Mouse (Mus musculus) cerebellum, postnatal 10 days (tissue): ENCODE results near the gene Gli3.

Source experiments
- DNase-seq, 2 experiments: peaks; one replicate each; pipeline ENCODE4 v3.0.0; 2021; ENCODE audit warnings: mixed read lengths in 2 of 2

The Gli3 gene

DNA sequence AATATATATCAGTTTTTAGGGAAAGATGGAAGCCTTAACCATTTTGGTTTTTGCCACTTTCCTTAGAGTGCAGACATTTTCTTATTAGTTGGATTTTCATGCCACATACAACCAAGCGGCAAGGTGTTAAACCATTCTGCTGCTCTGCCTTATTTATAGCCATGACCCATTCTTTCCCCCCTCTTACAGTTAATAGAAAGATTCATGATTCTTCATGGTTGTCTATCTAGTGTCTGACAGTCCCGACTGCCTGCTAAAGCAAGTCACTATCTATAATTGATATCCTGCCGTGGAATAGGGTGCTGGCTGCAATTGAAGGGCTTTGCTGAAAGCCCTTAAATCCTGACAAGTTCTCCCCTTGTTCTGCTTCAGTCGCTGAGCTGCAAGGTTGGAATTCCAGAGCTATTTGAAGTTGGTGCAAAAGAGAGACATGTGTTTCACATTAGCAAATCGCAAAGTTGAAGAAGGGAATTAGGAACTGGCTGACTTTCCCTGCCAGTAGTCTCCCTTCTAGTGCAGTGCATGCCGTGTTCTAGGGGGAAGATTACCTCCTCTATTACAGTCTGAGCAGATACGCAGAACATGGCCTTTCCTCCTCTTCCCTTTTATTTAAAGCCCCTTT, 201.7 kb downstream of the Gli3 start:
- DNase-seq = no peak

DNA sequence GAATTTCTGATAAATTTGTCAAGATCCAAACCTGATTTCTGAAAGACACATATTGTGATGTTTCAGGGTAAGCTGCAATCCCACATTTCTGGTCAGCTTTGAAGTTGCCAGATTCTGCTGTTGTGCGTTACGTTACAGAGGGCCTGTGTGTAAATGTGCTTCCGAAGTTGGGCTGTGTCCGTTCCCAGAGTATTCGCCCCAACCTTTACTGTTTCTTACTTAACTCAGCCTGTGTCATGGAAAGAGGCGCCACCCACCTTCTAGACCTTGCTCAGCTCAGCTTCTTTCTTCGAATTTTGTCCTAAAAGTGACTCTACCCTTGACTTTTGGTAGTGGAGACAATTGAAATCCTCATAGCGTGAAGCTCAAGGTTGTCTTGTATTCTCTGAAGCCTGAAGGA, 202.5 kb downstream of the Gli3 start:
- DNase-seq = no peak

DNA sequence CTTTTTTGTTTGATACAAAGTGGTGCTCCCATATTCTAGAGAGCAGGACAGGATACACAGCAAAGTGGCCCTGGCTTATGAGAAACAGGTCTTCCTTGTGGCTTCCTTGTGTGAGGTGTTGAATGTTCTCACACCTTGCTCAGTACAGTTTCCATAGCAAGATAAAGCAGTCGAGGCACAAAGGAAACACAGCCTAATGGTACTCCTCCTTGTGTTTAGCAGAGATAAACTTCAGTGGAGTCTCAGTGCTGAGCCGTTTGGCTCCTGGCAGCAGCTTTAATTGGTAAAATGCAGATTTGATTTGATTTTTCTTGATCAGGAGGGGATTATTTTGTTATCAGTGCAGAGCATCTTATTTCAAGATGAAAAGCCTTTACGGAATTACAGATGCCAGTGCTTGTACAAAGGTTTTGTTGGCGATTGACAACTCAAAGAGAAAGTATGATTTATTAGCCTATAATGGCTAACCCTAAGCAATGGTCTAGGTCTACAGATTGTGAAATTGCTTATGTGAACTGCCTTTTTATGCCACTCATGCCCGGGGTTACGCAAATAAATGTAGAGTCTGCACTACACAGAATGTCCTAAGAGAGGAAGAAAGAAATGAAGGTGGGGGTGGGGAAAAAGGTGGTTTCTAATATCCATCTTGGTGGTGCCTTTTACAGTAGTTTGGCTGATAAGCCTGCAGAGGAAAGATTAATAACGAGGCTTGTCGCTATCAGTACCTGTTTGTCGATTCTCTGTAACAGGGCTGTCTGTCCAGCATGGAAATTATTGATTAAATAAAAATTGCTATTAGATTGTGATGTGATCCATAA, 207.3 kb downstream of the Gli3 start:
- no peak for DNase-seq

DNA sequence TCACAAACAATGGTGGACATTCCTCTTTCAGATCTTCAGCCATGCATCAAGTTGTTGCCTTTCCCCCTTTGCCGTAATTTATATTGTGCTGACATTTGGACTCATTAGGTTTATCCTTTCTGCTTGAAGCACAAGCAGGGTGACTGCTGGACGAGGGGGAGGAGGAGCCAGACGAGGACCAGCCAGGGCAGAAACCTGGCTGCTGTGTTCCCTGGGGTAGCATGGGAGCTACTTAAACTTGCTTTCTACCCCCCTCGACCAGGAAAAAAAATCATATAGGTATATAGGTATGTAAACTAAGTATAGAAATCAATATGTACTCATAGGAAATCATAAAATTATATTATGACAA, 207.9 kb downstream of the Gli3 start:
- DNase-seq = no peak

DNA sequence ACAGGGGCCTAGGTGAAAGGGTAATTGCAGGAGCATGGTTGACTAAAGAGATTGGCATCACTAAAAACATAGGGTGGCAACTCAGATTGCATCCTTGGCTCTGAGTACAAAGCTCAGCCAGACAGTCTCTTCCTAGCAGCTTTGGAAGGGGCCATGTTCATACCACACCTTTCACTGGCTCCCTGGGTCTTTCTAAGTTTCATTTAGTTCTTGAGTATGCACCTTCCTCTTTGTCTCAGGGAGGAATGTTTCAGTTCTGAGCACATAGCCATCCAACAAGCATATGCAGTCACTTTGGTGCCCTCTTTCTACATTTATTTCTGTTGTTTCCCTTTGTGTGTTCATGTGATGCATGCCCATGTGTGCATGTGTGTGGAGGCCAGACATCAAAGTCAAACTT, 212.4 kb downstream of the Gli3 start:
- DNase-seq = no peak

DNA sequence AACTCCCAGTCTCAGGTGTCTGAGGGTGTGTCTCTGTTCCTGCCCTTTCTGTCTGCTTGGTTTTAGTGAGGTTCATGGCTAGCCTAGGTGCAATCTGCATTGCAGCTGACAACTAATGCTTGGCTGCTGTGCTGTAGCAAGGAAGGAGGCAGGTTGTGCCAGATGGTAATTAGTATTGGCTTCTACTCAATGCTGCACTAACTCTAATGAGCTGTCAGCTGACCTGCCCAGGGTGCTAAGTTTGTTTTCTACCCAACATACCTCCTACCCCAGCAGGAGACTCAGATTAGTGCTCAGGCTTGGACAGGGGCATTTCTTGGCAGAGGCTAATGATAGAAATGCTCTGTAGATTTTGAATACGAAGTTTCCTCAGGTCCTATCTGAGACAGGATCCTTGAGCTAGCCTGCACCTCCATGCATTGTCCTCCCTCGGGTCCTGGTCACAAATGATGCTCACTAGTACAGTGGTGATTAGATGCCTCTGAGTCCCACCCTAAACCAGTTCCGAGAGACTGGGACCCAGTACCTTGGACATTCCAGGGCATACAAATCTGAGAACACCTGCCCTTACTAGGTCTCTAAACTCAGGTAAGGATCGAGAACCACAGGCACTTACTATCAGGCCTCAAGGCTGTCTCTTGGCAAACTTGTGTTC, 214.2 kb downstream of the Gli3 start:
- no peak for DNase-seq

DNA sequence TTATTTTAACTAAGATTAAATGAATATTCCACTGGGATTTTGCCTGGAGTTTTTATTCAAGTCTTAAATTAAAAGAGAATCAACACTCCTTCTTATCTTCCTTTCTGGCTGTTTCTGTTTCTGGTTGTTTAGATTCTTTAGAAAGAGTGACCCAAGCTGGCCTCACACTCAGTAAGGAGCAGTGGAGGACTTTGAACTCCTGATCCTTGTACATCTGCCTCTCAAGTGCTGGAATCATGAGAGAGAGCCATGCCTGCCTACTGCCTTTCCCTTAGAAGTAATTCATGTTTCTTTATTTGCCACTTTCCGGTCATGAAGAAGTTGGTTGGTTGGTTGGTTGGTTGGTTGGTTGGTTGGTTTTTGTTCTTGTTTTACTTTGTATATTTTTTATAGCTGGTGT, 218.5 kb downstream of the Gli3 start:
- no peak for DNase-seq

DNA sequence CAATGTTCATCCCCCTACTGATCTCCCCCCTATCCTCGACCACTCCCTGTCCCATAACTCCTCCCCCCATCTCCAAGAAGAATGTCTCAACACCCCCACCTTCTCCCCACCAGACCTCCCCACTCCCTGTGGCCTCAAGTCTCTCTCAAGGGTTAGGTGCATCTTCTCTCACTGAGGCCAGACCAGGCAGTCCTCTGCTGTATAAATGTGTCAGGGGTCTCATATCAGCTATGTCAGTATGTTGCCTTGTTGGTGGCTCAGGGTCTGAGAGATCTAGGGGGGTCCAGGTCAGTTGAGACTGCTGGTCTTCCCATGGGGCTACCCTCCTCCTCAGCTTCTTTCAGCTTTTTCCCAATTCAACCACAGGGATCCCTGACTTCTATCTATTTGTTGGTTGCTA, 220.0 kb downstream of the Gli3 start:
- no peak for DNase-seq

DNA sequence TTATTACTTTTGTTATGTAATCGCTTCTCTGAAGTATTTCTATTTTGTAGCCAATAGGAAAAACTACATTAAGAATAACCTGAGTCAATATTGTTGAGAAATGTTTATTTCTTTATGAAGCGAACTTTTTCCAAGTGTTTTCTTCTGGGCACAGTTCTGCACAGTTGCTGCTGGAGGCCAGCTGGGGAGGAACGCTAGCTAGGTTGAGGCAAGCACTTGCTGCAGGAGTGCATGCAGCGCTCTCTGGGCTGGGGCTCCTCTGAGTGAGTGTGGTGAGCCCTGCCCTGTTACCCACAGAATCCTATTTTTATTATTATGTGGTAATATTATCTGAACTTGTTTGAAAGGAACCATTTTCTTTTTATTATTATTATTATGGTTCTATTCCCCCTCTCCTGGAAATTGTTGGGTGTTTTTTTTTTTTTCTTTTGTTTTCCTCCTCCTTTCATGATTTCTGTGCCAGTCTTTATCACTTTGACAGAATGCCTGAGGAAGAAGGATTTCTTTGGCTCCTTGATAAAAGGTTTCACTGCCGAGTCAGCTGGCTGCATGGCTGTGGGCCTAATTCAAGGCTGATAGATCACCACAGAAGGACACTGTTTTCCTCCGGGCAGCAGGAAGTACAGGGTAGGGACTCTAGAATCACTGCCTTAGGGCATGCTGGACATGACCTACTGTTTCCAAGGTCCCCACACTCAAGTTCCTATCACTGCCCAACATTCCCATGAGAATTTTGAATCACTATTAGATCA, 225.2 kb downstream of the Gli3 start:
- peak; percentile 6 to 14 for DNase-seq

DNA sequence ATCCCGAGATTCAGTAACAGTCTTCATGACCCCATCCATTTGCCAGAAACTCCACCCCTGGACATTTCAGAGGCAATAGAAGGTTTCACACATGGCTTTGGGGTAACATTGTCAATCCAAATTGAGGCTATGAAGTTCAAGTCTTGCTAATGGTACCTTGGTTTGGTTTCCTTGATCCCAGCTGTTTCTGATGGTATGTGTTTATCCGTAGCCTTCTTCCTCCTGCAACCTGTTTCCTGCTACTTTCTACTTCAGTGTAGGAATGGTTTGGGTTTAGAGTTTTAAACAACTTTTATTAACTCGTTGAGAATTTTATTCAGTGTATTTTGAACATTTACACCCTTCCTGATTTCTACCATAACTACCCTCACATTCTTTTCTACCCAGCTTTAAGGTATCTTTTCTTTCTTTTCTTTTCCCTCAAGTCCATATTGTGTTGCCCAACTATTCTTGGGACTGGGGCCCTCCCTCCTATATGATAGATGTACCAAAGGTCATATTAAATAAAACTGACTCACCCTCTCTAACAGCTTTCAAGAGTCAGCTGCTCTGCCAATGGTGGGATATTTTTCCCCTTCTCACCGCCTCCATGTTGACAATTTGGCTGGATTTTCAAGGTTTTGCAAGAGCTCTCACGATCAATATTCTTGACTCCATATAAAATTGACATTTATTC, 225.9 kb downstream of the Gli3 start:
- no peak for DNase-seq

DNA sequence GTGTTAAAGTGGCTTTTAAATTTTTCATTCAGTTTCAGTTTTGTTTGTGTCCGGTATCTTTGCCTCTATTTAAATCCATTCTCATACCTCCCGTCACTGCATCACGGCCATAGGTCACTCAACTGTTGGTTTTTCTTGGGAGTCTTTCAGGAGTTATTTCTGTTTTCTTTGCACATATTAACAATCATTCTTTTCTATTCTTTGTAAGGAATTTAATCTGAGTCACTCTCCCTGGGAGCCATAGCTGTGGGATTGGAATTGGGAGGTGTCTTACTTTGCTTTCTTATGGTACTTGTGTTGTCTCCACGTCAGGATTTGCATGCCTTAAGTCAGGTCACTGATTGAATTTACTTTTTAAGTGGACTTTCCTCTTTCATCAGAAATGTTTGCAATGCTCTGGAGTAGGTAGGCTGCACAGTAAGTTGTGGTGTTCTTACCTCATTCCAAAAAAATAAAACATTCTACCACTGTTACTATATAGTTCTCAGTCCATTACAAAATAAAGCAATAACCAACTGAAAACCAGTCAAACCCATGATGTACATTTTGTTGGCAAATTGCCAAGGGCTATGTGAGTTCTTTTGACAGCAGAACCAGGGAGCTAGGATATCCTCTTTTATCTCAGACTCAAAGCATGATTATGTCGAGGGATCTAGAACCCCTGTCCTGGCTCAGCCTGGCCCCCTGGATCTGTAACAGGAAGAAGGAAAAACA, 228.9 kb downstream of the Gli3 start:
- peak in 1 of 2 experiments; percentile 22 for DNase-seq

DNA sequence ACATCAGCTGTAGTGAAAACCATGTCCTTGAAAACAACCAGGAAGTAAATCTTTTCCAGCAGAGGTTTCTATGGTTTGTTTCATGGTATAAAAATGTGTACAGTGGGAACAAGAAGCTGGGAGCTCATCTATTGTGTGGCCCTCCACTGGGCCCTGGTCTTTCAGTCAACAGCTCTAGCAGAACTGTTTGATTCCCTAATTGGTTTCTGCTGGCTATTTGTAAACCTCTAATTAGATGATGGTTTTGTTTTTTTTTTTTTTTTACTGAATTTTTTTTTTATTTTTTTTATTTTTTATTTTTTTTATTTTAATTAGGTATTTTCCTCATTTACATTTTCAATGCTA, 229.4 kb downstream of the Gli3 start:
- DNase-seq = no peak

DNA sequence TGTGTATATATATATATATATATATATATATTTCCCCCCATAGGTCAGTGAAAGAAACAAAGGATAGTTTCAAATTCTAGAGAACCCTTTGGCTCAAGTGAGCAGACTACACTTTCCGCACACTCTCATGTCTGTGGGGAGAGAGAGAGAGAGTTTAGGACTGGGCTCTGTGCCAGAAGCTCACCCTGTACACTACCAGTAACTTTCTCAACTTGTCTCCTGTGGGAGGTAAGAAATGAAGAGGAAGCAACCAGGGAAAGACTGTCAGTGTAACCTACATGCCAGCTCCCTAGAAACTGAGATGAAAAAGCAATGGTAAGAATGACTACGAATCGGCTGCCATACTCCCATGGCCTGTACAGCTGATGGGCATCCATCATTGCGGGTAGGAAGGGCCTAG, 235.2 kb downstream of the Gli3 start:
- no peak for DNase-seq

DNA sequence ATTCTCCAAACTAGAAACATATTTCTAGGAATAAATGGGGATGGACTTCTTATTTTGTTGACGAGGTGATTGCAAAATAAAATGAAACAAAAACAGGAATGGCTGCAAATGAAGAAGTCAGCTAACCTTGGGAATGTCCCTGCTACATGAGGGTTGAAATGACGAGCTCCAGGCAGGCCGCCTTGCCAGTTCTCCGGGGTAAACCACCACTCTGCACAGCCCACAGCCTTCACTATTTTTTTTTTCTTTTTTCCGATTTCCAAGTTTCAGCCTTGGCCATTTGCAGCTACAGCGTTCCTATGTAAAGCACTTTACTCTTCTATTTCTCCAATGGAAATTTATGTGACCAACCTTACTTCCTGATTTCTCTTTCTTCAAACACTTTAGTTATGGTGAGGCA, 236.1 kb downstream of the Gli3 start:
- DNase-seq = no peak

DNA sequence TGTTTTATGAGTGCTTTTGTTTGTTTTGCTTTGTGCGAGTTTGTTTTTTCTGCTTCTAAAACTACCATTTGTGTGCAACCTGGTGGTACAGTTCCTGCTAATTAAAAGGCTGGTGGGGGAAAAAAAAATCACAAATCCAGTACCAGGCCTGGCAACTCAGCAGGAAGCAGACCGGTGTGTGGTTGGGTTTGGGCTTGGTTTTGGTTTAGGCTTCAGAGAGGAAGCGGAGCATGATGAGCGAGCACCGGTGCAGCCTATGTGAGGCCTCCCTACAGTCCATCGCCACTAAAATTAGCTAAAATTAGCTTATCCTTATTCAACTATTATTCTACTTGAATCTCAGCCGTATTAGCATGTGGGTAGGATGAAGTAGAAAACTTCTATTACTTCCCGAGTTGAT, 241.6 kb downstream of the Gli3 start:
- no peak for DNase-seq

DNA sequence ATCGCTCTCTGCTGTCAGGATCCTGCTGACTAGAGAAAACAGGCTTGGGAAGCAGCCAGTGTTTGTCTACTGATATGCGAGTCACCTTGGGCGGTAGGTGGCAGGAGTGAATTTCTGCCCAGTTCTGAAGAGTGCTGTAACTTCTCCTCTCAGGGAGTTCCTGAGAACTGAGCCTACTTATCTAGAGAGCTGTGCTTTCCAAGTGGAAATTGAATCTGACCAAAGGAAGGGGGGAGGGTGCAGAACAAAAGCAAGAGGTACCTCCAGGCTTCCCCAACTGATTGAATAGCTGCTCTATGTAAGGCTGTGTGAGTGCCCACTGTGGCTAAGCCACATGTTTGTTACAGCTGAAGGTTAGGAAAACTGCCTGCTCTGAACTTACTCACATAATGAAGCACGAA, 244.4 kb downstream of the Gli3 start:
- peak; percentile 21 to 30 for DNase-seq

DNA sequence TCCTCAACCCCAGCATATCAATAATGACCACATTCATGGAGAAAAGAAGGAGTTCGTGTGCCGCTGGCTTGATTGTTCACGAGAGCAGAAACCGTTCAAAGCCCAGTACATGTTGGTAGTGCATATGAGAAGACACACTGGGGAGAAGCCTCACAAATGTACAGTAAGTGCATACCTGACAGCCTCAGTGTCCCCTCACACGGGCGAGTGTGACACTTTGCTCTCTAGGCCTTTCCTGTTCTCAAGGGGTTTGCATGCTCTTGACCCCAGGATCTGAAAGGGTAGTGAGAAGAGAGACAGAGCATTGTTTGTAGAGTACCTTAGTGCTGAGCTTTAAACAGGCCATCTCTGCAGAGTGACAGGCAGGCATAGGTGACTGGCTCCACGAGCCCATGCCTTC, 250.5 kb downstream of the Gli3 start:
- no peak for DNase-seq

DNA sequence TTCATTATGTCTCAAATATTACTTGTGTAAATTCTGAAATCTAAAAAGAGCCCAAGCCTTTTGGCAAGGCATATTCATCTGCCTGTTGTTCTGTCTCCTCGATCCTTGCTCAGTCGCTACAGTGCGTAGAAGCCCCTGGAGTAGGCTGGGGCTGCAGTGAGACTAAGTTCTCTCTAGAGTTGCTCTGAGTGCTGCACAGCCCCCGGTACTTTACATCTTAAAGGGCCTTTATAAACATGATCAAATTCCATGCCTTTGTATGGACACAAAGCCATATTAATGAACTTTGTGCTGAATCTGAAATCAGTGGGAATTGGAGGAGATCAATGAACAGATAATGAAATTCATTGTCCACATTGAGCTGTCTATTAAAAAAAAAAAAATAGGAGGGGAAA, 251.3 kb downstream of the Gli3 start:
- DNase-seq = no peak

DNA sequence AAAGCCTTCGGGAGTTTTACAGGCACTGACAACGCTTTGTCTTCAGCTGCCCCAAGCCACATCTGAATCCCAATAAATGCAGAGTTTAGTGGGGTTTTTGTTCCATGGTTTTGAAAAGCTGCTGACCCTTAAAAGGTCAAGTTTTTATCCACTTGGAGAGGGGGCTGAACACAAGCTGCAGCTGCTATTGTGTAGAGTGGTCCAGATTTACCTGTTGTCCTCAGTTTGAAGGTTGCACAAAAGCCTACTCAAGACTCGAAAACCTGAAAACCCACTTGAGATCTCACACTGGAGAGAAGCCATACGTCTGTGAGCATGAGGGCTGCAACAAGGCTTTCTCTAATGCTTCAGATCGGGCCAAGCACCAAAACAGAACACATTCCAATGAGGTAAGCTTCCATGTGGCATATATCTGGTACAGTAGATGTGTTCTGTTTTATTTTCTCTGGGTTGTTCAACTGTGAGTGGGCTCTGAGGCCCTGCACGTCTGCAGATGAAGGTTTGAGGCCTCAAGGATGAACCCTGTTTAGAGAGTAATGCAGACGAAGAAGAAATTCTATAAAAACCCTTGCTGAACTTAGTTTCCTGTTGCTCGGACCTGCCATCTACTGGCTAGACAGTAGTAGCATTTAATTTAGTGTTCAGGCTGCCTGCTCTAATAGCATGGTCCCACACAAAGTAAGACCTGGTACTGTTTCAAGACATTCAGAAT, 251.8 kb downstream of the Gli3 start:
- DNase-seq = peak; percentile 64 to 66

DNA sequence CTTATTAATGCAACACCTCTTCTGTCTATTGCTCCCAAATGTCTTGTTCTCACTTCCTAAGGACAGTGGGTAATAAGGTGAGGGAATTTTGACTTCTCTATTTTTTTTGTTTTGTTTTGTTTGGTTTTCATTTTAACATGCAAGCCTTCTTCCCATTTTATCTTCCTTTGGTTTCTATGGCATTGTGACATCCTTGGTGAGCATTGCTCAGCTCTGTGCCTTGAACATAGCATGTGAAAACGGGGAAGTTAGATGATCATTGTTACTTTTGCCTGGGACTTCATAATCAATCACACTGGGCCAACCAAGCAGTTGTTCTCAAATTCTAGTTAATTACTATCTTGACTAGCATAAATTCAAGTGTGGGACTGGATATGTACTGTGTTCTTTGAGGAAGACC, 258.4 kb downstream of the Gli3 start:
- DNase-seq = no peak

DNA sequence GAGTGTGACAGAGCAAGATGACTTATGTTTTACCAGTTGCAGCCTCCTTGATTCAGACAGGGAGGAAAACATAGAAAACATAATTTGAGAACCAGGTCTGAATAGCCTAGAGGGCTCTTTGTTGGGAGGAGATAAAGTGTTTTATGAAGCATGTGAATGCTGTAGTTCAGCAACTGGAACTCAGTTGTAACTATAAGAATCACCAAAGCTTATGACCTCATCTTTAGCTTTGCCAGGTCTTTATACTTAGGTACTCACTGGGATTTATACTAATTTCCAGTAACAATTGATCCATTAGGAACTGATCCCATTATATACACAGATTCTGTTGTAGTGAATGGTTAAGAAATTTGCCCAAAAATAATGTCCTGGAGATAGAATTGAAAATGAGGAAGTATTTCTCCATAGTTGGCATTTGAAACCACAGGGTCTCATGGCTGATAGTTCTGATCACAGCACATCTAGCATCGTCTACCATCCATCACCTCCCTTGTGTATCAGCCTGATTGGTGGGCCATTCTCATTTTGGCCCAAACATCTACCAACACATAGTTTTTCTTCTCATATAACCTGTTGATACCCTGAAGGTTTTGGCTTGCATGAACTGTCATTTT, 259.8 kb downstream of the Gli3 start:
- DNase-seq = no peak
